Mouse (Mus musculus): ENCODE data around the gene Lhfpl3. TPM values are rescaled to one million over a fixed set of nuclear protein-coding genes. Genes with fewer than 3 reads are reported as not detected.

Gene Lhfpl3
- polyA plus RNA-seq, 1 experiment = 18.8 TPM

GRCm38 (mm10) chr5:23051458-23051857 is 305.6 kb downstream of the Lhfpl3 start:
- no peak overlapping the region for H3K4me3 ChIP-seq (ENCODE audit: insufficient read depth, low read length)
- H3K4me1 ChIP-seq (ENCODE audit: control insufficient read depth, insufficient read depth, low read length) = no peaks in the 10 kb centered on the region
- TF ChIP-seq CTCF (IDR thresholded peaks at IDR 0.05; ENCODE audit: extremely low read depth, insufficient read depth, low read length) = no peak
- no peak for TF ChIP-seq POLR2A (IDR thresholded peaks at IDR 0.05; ENCODE audit: extremely low read depth, insufficient read depth, low read length)
- H3K27ac ChIP-seq (ENCODE audit: insufficient read depth, low read length) = no peak overlapping the region

GRCm38 (mm10) chr5:23094894-23095293 is 349.0 kb downstream of the Lhfpl3 start:
- Histone ChIP-seq H3K4me3 (ENCODE audit: insufficient read depth, low read length) (no peak overlapping the region), H3K27ac (ENCODE audit: insufficient read depth, low read length) (no peak overlapping the region), H3K4me1 (ENCODE audit: control insufficient read depth, insufficient read depth, low read length) (no peaks in the 10 kb centered on the region)
- no peak for TF ChIP-seq CTCF (IDR thresholded peaks at IDR 0.05; ENCODE audit: extremely low read depth, insufficient read depth, low read length)
- TF ChIP-seq POLR2A (IDR thresholded peaks at IDR 0.05; ENCODE audit: extremely low read depth, insufficient read depth, low read length) = no peak

- no peak overlapping the region for H3K27ac ChIP-seq (ENCODE audit: insufficient read depth, low read length)
- TF ChIP-seq CTCF (IDR thresholded peaks at IDR 0.05; ENCODE audit: extremely low read depth, insufficient read depth, low read length) (no peak), POLR2A (IDR thresholded peaks at IDR 0.05; ENCODE audit: extremely low read depth, insufficient read depth, low read length) (no peak)
- no peaks in the 10 kb centered on the region for H3K4me1 ChIP-seq (ENCODE audit: control insufficient read depth, insufficient read depth, low read length)
- no peak overlapping the region for H3K4me3 ChIP-seq (ENCODE audit: insufficient read depth, low read length)
Observed at GRCm38 (mm10) chr5:23106536-23106935, 360.7 kb downstream of the Lhfpl3 start.

GRCm38 (mm10) chr5:23111307-23111706 is 365.4 kb downstream of the Lhfpl3 start:
- TF ChIP-seq CTCF (IDR thresholded peaks at IDR 0.05; ENCODE audit: extremely low read depth, insufficient read depth, low read length) = no peak
- TF ChIP-seq POLR2A (IDR thresholded peaks at IDR 0.05; ENCODE audit: extremely low read depth, insufficient read depth, low read length) = no peak
- no peak overlapping the region for H3K27ac ChIP-seq (ENCODE audit: insufficient read depth, low read length)
- H3K4me3 ChIP-seq (ENCODE audit: insufficient read depth, low read length) = no peak overlapping the region
- no peaks in the 10 kb centered on the region for H3K4me1 ChIP-seq (ENCODE audit: control insufficient read depth, insufficient read depth, low read length)

DNA sequence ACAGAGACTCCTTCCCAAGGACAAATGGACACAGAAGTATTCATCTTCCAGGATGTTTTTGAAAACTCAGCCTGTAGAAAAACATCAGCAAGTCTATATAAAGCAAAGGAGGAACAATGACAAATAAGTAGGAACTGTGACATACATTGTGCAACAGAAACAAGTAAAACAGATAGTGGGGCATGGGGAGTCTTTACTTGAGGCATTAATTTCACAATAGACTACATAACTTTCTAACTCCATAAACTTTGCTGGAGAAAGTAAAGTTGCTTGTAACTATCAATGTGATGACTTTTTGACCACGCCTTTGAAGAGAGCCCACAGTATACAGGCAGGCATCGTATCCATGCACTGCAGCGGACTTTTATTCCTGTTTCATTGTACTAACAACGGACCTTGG is 368.4 kb downstream of the Lhfpl3 start:
- no peak for TF ChIP-seq CTCF (IDR thresholded peaks at IDR 0.05; ENCODE audit: extremely low read depth, insufficient read depth, low read length)
- TF ChIP-seq POLR2A (IDR thresholded peaks at IDR 0.05; ENCODE audit: extremely low read depth, insufficient read depth, low read length) = no peak
- Histone ChIP-seq H3K27ac (ENCODE audit: insufficient read depth, low read length) (no peak overlapping the region), H3K4me3 (ENCODE audit: insufficient read depth, low read length) (no peak overlapping the region), H3K4me1 (ENCODE audit: control insufficient read depth, insufficient read depth, low read length) (no peaks in the 10 kb centered on the region)

GRCm38 (mm10) chr5:23126851-23127250 is 381.0 kb downstream of the Lhfpl3 start:
- Histone ChIP-seq H3K4me1 (ENCODE audit: control insufficient read depth, insufficient read depth, low read length) (no peaks in the 10 kb centered on the region), H3K27ac (ENCODE audit: insufficient read depth, low read length) (no peak overlapping the region), H3K4me3 (ENCODE audit: insufficient read depth, low read length) (no peak overlapping the region)
- TF ChIP-seq POLR2A (IDR thresholded peaks at IDR 0.05; ENCODE audit: extremely low read depth, insufficient read depth, low read length) = no peak
- no peak for TF ChIP-seq CTCF (IDR thresholded peaks at IDR 0.05; ENCODE audit: extremely low read depth, insufficient read depth, low read length)

DNA sequence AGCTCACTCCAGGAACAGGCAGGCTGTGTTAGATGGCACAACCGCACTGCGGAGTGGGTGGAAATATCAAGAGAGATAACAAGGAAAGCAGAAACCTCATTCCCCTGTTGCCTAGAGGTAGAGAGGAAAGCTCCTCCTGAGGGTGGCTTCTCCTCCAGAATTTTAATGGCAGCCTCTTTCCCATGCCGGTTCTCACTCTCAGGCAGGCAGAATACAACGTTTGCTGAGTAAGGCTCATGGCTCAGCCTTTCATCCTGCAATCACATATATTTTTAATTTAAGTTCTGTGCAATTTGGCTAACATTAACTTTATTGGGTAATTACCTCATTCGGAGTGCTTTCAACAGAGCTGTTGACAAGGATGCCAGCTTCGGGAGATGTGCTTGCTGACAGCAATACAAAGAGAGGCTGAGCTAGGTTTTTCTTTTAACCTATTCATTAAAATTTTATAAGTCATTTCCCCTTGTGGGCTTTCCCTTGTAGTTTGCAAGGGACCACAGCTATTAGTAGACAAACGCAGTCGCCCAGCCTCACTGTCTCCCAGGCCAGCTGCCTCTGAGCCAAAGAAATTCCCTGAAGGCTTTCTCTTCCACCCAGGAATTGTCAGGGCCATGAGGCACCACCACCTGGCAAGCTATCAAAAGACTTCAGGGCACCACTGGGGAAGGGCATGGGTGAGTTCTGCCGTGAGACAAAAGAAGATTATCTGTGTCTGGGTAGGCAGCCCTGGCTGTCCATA is 394.5 kb downstream of the Lhfpl3 start:
- no peak overlapping the region for H3K4me3 ChIP-seq (ENCODE audit: insufficient read depth, low read length)
- TF ChIP-seq POLR2A (IDR thresholded peaks at IDR 0.05; ENCODE audit: extremely low read depth, insufficient read depth, low read length) = no peak
- TF ChIP-seq CTCF (IDR thresholded peaks at IDR 0.05; ENCODE audit: extremely low read depth, insufficient read depth, low read length) = no peak
- no peaks in the 10 kb centered on the region for H3K4me1 ChIP-seq (ENCODE audit: control insufficient read depth, insufficient read depth, low read length)
- H3K27ac ChIP-seq (ENCODE audit: insufficient read depth, low read length) = no peak overlapping the region

DNA sequence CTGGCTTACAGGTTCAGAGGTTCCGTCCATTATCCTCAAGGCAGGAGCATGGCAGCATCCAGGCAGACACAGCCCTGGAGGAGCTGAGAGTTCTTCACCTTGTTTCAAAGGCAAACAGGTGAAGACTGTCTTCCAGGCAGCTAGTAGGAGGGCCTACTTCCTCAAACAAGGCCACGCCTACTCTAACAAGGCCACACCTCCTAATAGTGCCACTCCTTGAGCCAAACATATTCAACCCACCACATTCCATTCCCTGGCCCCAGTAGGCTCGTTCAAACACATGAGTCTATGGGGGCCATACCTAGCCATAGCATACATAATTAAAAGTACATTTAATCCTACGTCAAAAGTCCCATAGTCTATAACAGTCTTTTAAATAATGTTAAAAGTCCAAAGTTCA is 407.4 kb downstream of the Lhfpl3 start:
- TF ChIP-seq CTCF (IDR thresholded peaks at IDR 0.05; ENCODE audit: extremely low read depth, insufficient read depth, low read length) (no peak), POLR2A (IDR thresholded peaks at IDR 0.05; ENCODE audit: extremely low read depth, insufficient read depth, low read length) (no peak)
- Histone ChIP-seq H3K27ac (ENCODE audit: insufficient read depth, low read length) (no peak overlapping the region), H3K4me3 (ENCODE audit: insufficient read depth, low read length) (no peak overlapping the region), H3K4me1 (ENCODE audit: control insufficient read depth, insufficient read depth, low read length) (no peaks in the 10 kb centered on the region)

DNA sequence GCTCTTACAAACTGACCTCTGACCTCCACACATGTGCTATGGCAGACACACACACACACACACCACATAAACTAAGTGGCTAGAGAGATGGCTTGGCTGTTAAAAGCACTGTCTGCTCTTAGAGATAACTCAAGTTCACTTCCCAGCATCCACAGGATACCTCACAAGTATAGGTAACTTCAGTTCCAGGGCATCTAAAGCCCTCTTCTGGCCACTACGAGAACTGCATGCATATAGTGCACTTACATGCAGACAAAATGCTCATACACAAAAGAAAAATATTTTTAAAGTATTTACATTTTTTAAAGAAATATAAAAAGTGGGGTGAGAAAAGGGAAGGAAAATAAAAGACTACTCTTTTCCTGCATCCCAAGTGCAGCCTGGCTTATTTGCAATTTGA is 408.6 kb downstream of the Lhfpl3 start:
- TF ChIP-seq POLR2A (IDR thresholded peaks at IDR 0.05; ENCODE audit: extremely low read depth, insufficient read depth, low read length) (no peak), CTCF (IDR thresholded peaks at IDR 0.05; ENCODE audit: extremely low read depth, insufficient read depth, low read length) (no peak)
- no peaks in the 10 kb centered on the region for H3K4me1 ChIP-seq (ENCODE audit: control insufficient read depth, insufficient read depth, low read length)
- H3K4me3 ChIP-seq (ENCODE audit: insufficient read depth, low read length) = no peak overlapping the region
- no peak overlapping the region for H3K27ac ChIP-seq (ENCODE audit: insufficient read depth, low read length)

GRCm38 (mm10) chr5:23165947-23166350 is 420.1 kb downstream of the Lhfpl3 start:
- Histone ChIP-seq H3K4me3 (ENCODE audit: insufficient read depth, low read length) (no peak overlapping the region), H3K4me1 (ENCODE audit: control insufficient read depth, insufficient read depth, low read length) (no peaks in the 10 kb centered on the region), H3K27ac (ENCODE audit: insufficient read depth, low read length) (no peak overlapping the region)
- TF ChIP-seq CTCF (IDR thresholded peaks at IDR 0.05; ENCODE audit: extremely low read depth, insufficient read depth, low read length) (no peak), POLR2A (IDR thresholded peaks at IDR 0.05; ENCODE audit: extremely low read depth, insufficient read depth, low read length) (no peak)
